Mouse (Mus musculus) midbrain, embryonic 16.5 days (tissue): ENCODE measurements at regions not wholly inside any gene's neighbourhood (a gene's known extent, or its start where the extent isn't known, plus 50 kb on each side); places are given as distances from the start of the nearest gene placed in this dataset.
"Not testable (repeated sequence)": the region's sequence is repeated elsewhere in the genome, so short reads cannot be mapped to it uniquely, and the experiment has no call there.

ENCODE experiments used
- ATAC-seq: fragments of 200-750 bp; cut with Nextera tagmentation; 2 replicates; pipeline ENCODE4 v1.8.0; 2017; ENCODE audit warnings: moderate TSS enrichment
- H3K27ac ChIP-seq: fragments of 300-500 bp; sonication (generic); 2 replicates; pipeline ENCODE4 v1.5.1; 2014; ENCODE audit warnings: mild to moderate bottlenecking, low read length, mixed read lengths
- H3K27me3 ChIP-seq: fragments of 300-500 bp; sonication (generic); 2 replicates; pipeline ENCODE4 v1.6.1; 2014; ENCODE audit warnings: low read depth, low read length, mixed read lengths; ENCODE audit not compliant: control insufficient read depth, insufficient read depth
- H3K36me3 ChIP-seq: fragments of 300-500 bp; sonication (generic); 2 replicates; pipeline ENCODE4 v1.6.1; 2014; ENCODE audit warnings: mild to moderate bottlenecking, low read length, moderate library complexity, mixed read lengths; ENCODE audit not compliant: control insufficient read depth, insufficient read depth
- H3K4me1 ChIP-seq: fragments of 300-500 bp; sonication (generic); 2 replicates; pipeline ENCODE4 v1.6.1; 2014; ENCODE audit warnings: mild to moderate bottlenecking, low read length, mixed read lengths; ENCODE audit not compliant: control insufficient read depth, insufficient read depth
- H3K4me2 ChIP-seq: fragments of 300-500 bp; sonication (generic); 2 replicates; pipeline ENCODE4 v1.6.1; 2014; ENCODE audit warnings: mild to moderate bottlenecking, low read length, mixed read lengths
- H3K4me3 ChIP-seq: fragments of 300-500 bp; sonication (generic); 2 replicates; pipeline ENCODE4 v1.5.1; 2014; ENCODE audit warnings: low read depth, mild to moderate bottlenecking, low read length, moderate library complexity, mixed read lengths
- H3K9ac ChIP-seq: fragments of 300-500 bp; sonication (generic); 2 replicates; pipeline ENCODE4 v1.6.1; 2014; ENCODE audit warnings: low read depth, low read length, mixed read lengths
- H3K9me3 ChIP-seq: fragments of 300-500 bp; sonication (generic); replicated peaks from 2 replicates; pipeline ENCODE4 v1.6.1; 2014; ENCODE audit warnings: mild to moderate bottlenecking, low read length, mixed read lengths; ENCODE audit not compliant: control insufficient read depth, poor library complexity, severe bottlenecking
- WGBS: fragments of 180-500 bp; shearing (Covaris S2); extraction: QIAGEN DNeasy Blood & Tissue Kit; methylation state at CpG from one replicate; pipeline ENCODE4 v1.1.7; 2014; 5-methylcytosine and 5-hydroxymethylcytosine counted together

DNA sequence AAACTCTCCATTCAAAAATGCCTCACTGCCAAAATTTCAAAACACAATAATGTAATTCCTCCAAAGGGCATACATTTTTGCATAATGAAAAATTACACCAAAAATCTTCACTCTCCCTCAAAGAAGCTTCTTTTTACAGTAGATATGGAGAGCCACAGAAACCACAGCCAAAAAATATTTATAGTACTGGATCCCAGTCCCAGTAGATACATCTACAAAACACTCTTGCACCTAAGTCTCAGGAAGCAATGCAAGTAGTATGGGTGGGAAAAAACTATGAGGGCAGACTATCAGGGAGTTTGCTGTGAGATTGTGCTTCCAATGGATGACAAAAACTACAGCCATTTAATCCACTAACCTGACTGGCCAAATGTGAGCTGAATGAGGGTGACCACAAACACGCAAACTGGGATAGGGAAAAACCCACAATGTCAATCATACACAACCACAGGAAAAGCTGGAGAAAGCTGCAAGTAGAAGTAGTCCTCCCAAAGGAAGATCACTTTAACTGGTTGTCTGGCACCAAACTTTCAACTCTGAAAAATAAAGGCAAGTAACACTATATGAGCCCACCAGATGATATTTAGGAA lies 189.2 kb downstream of the 4930474N05Rik start:
- ATAC-seq, result no peak
- no peaks in the 10 kb centered on the region for H3K36me3 ChIP-seq
- H3K27me3 ChIP-seq, result no peaks in the 10 kb centered on the region
- no peak overlapping the region for H3K9ac ChIP-seq
- WGBS, result 82% methylated on average over 1 of the region's 1 CpGs
- no peak overlapping the region for H3K4me3 ChIP-seq
- H3K27ac ChIP-seq, result no peak overlapping the region
- no peak overlapping the region for H3K4me2 ChIP-seq
- H3K4me1 ChIP-seq, result no peaks in the 10 kb centered on the region; the same call in 1 of the 2 replicates
- H3K9me3 ChIP-seq, result no peaks in the 10 kb centered on the region

DNA sequence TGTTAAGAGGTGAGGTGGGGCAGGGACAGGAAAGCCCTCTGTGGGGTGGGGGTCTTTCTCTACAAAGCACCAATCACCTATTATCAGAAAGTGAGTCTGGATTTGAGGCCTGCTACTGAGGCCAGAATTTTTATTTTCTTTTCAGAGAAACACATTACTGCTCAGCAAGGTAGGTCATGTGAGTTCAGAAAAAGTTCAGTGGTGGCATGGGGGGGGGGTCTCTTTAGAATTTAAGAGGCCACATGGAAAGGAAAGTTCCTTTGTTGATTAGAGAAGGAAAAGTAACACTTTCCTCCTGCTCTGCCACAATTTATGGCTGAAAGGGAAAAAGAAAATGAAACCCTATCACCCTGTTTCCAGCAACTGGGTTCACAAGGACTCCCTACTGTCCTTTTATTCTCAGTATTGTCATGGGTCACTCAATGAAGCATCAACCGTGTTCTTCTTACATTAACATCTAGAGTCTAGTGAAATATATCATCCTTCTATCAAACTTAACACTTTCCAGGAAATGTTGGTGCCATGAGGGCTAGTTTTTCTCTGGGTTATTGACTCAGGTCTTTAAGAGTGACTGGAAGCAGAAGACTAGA lies 194.1 kb downstream of the 4930474N05Rik start:
- no peak for ATAC-seq
- H3K27me3 ChIP-seq, result no peaks in the 10 kb centered on the region
- no peak overlapping the region for H3K27ac ChIP-seq
- no peak overlapping the region for H3K9ac ChIP-seq
- H3K36me3 ChIP-seq, result no peaks in the 10 kb centered on the region
- H3K4me3 ChIP-seq, result no peak overlapping the region
- H3K9me3 ChIP-seq, result no peaks in the 10 kb centered on the region
- 39% methylated on average over 1 of the region's 1 CpGs for WGBS
- H3K4me2 ChIP-seq, result no peak overlapping the region
- no peaks in the 10 kb centered on the region for H3K4me1 ChIP-seq

DNA sequence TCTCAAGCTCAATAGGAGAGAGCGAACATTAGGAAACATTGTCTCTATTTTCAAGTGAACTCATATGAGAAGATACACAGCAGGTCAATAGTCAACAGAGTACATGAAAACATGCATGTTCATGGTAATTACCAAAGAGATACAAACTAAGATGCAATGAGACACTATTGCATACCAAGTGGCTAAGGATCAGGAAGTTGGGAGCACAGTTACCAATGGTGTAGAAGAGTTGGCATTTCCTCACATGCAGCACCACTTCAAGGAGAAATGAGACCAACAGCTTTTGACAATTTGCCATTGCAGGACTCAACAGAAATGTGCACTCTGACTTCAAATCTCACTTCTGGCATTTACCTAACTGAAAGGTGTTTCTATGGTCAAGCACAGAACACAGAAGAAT lies 215.6 kb downstream of the 4930474N05Rik start:
- 96% methylated on average over 1 of the region's 1 CpGs for WGBS
- Histone ChIP-seq H3K9ac (no peak overlapping the region), H3K9me3 (no peaks in the 10 kb centered on the region)

DNA sequence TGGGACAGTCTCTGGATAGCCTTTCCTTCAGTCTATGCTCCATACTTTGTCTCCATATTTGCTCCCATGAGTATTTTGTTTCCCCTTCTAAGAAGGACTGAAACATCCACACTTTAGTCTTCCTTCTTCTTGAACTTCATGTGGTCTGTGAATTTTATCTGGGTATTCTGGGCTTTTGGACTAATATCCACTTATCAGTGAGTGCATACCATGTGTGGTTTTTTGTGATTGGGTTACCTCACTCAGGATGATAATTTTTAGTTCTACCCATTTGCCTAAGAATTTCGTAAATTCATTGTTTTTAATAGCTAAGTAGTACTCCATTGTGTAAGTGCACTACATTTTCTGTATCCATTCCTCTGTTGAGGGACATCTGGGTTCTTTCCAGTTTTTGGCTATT lies 220.0 kb downstream of the 4930474N05Rik start:
- H3K36me3 ChIP-seq, H3K27ac ChIP-seq, H3K4me1 ChIP-seq, H3K4me2 ChIP-seq, H3K4me3 ChIP-seq, H3K27me3 ChIP-seq, H3K9me3 ChIP-seq, ATAC-seq, H3K9ac ChIP-seq: not testable (repeated sequence)
- 81% methylated on average over 1 of the region's 1 CpGs for WGBS

More for the DNA sequence above, 215.6 kb downstream of the 4930474N05Rik start:
- ATAC-seq, result no peak
- no peak overlapping the region for H3K4me3 ChIP-seq
- H3K36me3 ChIP-seq, result no peaks in the 10 kb centered on the region
- H3K4me1 ChIP-seq, result no peaks in the 10 kb centered on the region
- no peaks in the 10 kb centered on the region for H3K27me3 ChIP-seq
- no peak overlapping the region for H3K27ac ChIP-seq
- no peak overlapping the region for H3K4me2 ChIP-seq

DNA sequence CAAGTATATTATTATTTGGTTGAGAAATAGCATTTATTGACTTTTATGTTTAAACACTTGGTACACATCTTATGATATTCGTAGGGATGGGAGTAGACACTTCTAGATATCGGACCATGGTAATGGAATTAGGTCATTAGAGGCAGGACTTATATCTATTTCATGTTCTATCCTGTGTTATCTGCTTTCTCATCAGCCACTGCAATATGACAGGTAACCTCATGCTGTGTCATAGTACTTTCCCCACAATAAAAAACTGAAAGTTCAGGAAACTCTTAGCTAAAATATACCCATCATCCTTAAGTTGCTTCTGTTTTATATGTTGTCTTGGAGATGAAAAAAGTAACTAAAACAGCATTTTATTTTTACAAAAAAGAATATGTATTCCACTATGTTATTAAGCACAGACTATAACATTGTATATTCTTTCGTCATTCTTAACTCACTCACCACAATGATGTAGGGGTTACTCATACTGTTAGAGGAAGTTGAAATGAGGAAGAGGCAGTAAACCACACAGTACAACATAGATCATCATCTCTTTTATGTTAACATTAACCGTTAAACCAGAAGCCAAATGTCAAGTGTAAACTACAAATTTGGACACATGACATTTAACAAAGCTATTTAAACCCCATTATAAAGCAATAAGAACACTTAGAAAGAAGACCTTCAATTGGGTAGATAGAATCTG lies 221.8 kb downstream of the 4930474N05Rik start:
- Histone ChIP-seq H3K4me2 (no peak overlapping the region), H3K27me3 (no peaks in the 10 kb centered on the region), H3K27ac (no peak overlapping the region), H3K9me3 (no peaks in the 10 kb centered on the region), H3K36me3 (no peaks in the 10 kb centered on the region), H3K4me3 (no peak overlapping the region), H3K4me1 (no peaks in the 10 kb centered on the region), H3K9ac (no peak overlapping the region)
- WGBS, result 90% methylated on average over 4 of the region's 4 CpGs
- ATAC-seq, result no peak

DNA sequence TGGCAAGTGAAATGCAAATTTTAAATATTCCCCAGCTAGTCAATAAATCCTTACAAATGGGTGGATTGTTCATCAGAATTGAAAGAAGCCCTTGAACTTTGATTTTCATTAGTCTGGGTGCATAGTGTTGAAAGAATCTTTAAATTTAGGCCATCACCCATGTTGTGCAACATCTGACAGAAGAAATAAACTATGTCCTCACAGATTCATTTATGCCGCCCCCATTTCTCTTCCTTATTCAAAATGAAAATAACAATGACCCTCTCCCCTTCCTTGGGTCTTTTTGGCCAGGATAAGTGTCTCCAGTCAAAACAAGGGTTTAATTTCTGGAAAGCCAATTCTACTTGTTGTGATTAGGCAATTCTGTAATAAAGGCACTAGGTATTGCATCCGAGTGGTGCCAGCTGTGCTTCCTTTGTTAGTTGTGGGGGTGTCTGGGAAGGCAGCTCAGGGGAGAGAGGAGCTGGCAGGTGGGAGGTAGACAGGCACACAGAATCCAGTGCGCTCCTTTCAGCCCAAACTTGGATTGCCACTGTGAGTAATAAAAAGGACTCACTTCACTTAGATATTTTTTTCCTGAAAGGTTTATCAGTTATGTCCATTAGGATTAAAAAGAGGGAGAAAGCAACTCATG lies 233.7 kb downstream of the 4930474N05Rik start:
- no peak for ATAC-seq
- no peak overlapping the region for H3K4me3 ChIP-seq
- H3K36me3 ChIP-seq, result no peaks in the 10 kb centered on the region
- H3K27me3 ChIP-seq, result no peaks in the 10 kb centered on the region
- no peak overlapping the region for H3K4me2 ChIP-seq
- no peaks in the 10 kb centered on the region for H3K4me1 ChIP-seq
- H3K9ac ChIP-seq, result no peak overlapping the region
- 49% methylated on average over 3 of the region's 3 CpGs for WGBS
- H3K27ac ChIP-seq, result no peak overlapping the region
- H3K9me3 ChIP-seq, result no peaks in the 10 kb centered on the region

DNA sequence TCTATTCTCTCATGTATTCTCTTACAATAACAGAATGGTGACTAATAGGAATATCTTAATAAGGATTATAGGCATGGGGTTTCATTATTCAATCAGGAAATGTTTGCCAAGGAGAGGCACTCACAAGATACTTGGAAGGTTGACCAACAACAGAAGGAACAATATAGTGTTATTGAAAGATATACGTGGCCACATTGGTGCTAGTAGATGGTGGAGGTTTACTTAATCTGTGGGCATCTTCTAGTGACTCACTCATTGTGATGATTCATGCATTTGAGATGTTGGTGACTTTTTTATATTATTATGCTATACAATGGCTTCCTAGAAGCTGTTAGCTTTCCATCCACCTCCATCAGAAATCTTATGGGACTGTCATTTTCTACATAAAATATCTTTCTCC lies 246.1 kb downstream of the 4930474N05Rik start:
- Histone ChIP-seq H3K4me3 (no peak overlapping the region), H3K36me3 (no peaks in the 10 kb centered on the region), H3K9me3 (no peaks in the 10 kb centered on the region), H3K4me2 (no peak overlapping the region), H3K9ac (no peak overlapping the region), H3K27ac (no peak overlapping the region), H3K4me1 (no peaks in the 10 kb centered on the region), H3K27me3 (no peaks in the 10 kb centered on the region)
- WGBS, result 85% methylated on average over 1 of the region's 1 CpGs
- ATAC-seq, result no peak
